Mouse (Mus musculus) cerebellum, adult 9-11 months (tissue): Measurements from ENCODE around the gene Hspb6.

Experiments
- DNase-seq: peaks from one replicate; pipeline ENCODE4 v3.0.0; 2022

Hspb6 gene

DNA sequence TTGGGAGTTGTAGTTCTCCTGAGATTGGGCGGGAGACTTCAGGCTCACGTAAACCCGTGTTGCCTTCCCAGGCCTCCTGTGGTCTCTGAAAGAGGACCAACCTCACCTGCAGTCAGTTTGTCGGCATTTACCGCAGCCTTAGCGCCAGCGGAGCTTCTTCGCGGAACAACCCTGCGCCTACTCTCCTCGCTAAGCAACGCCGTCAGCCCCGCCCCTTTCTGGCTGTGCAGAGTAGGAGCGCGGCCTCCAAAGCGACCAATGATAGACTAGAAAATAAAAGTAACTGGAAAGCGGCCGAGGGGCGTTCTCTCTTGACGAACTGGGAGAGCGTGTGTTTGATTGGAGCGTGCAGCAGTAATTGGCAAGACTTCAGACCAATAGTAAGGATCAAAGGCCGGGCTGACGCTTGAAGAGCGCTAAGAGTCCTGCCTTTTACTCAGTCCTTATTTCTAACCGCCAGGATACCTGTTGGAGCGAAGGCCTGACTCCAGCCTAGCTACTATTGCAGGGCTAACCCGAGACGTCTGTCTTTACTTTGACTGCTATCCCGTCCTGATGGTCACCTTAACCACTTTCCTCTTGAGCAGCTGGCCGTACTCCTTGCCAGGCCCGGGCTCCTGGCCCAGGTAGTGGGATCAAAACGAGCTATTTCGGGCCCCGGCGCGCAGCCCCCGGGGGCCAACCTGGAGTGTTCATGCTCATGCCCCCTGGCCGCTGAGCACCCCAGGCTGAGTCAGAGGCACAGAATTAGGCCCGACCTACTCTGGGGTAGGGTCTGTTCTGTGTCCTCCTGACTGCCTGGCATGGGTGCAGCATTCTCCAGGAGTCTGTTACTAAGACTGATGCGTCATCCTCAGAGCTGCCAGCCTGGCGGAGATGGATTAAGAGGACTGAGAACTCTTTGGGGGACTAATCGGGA, at the start of gene Hspb6, which contains the start of gene Proser3:
Hspb6 (plus strand) TSS at position 77 of the 919 bp plus-strand sequence.
Proser3 (minus strand) TSS at position 198 of the 919 bp plus-strand sequence.
- DNase-seq, result peak; percentile 99

DNA sequence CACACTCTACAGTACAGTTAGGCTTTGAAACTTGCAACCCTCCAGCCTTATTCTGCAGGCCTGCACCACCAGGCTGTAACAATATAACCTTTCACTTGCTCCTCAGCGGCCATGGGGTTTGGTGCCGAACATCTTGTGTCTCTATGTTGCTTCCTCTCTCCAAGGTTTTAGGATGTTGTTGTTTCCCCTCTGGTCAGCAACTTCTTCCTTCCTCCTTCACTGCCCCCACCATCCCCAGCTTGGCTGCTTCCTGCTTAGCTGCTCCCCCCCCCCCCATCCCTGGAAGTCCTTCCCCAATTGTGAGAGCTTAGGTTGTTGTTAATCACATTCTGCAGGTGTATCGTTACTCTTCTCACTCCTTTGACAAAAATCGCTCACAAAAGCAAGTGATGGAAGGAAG, 43.9 kb upstream of the Hspb6 start:
- no peak for DNase-seq

DNA sequence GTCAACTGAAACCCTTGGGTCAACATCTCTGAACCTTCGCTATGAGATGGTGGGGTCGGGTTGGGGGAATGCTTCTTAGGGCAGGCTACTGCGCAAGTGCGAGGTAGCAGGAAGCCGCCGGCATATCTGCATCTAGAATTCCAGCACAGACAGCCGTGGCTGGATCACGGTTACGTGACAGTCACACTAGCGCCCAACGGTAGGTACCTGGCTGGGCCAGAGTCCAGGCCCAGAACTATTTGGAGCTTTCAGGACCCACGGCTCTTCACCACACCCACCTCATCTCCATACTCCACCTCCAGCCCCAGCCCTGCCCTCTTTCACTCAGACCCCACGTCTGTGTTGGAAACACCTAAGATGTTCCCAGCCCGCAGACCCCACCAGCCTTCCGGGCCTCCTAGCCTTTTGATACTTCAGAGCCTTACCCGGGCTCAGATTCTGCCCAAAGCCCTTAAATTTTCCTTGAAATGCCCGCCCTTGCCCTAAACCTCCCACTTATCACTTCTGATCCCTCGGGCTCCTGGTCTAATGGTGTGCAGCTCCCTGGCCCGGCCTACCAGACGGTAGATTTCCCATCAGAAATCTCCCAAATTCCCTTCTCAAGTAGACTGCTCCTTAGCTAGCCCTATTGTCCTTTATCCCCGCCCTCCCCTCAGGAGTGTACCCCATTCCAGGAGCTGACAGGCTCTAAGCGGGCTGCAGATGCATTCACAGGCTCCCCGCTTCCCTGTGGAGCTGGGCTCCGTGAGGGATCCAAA, 36.8 kb upstream of the Hspb6 start:
- DNase-seq, result no peak

DNA sequence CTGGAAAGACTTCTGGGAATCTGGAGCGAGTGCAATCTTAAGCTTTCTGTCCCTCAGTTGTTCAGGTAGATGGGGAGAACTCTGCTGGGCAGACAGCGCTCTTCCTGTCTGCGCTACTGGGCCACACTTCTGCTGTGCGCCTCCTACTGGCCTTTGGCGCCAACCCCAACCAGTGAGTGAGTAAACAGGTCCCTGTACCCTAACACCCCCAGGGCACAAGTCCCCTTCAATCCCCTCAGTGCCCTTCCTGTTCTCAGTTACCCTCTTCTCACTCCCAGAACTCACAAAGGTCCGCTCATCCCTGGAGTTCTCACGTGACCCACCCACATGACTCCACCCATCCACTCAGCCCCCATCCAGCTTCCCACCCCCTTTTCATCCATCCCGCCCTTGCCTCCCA, 33.7 kb upstream of the Hspb6 start:
- no peak for DNase-seq

DNA sequence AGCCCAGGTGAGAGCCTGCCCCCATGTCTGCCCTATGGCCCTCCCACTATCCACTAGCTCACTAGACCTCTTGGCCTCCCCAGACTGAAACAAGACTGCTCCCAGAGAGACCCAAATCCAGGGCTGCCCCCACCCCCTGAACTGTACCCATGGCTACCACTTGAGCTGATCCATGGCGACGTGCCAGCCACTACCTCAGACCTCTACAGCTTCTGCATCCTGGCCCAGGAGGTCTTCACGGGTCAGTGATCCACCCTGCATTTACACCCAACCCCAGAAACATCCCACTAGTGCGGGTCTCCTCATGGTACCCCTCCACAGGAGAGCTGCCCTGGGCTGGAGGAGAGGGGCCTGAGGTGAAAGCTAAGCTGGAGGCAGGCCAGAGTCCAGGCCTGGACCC, 31.6 kb upstream of the Hspb6 start:
- DNase-seq, result no peak

DNA sequence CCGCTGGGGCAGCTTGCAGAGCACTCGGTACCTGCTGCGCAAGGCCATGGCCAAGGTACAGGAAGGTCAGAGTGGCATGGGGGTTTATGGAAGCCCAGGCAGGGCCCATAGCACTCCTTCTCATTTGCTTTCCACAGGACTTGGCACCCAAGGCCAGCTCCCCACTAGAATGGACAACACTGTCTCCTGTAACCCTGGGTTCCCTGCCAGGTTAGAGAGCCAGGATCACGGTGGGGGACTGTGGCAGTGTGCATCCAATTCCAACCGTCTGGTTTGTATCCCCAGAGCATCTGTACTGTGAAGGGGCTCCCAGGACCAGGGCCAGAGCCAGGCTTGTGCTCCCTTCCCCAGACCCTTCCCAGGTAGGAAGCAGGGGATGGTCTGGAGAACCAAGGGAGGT, 31.1 kb upstream of the Hspb6 start:
- peak; percentile 79 for DNase-seq

DNA sequence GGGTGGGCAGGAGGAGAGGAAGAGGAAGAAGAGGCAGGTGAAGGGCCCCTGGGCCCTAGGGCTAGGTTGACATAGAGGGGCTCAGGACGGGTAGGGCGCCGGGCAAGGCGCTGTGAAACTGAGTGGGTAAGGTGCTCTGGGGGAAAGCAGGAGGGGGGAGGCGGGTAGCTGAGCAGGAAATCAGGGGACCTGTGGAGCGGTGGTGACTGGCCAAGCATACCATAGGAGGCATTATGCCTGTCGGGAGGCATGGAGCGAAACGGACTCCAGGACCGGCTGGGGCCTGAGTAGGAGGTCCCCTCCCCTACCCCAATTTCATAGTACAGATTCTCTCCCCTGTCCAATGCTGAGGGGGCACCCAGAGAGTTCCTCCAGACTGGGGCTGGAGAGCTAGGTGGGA, 29.1 kb upstream of the Hspb6 start:
- no peak for DNase-seq

DNA sequence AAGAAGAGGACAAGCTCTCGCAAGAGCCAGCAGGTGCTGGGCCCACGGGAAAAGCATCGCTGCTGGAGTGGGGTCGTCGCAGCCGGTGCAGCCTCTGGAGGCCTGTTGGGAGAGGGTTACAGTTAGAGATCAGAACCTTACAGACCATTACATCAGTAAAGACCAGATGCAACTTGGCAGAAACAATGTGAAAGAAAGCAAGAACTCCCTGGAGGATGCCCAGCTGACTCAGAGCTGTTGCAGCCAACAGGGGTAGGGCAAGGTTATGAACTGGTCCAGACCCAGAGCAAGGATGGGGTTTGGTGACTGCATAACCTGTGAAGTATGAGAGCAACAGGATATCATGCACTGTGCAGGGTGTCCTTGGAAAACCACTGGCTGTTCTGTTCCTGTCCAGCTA, 27.5 kb upstream of the Hspb6 start:
- no peak for DNase-seq

DNA sequence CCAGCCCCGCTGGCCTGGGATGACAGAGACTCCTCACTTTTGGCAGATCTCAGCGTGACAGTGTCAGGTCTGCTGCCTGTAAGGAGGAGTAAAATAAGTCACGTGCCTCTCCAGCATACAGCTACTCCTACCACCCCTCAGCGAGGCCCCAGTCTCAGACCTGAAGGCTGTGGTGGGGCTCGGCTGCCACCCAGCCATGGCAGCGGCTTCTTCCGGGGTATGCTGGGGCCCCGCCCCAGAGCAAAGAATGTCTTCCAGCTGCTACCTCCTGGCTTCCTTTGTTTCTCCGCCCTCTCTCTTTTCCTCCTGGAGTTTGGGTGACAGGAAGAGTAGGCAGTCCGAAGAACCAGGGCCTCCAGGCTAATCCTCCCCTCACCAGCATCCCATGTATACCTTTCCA, 26.0 kb upstream of the Hspb6 start:
- DNase-seq, result no peak

DNA sequence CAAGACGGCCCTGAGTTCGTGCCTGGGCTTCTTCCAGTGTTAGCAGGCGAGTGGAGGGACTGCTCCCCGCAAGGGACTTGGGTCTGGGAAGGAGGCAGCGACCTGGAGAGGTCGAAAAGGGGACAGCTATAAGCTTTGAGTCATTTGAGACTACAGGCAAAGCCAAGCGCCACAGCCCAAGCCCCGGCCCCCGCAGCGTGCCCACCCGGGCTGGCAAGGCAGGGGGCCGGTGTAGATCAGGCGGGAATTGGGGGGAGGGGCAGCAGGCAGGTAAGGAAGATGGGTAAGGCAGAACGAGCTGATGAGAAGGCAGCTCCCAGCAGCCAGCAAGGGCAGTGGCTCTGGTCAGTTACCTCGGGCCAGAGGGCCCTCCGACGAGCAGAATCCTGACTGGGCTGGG, 25.6 kb upstream of the Hspb6 start:
- peak; percentile 14 for DNase-seq

DNA sequence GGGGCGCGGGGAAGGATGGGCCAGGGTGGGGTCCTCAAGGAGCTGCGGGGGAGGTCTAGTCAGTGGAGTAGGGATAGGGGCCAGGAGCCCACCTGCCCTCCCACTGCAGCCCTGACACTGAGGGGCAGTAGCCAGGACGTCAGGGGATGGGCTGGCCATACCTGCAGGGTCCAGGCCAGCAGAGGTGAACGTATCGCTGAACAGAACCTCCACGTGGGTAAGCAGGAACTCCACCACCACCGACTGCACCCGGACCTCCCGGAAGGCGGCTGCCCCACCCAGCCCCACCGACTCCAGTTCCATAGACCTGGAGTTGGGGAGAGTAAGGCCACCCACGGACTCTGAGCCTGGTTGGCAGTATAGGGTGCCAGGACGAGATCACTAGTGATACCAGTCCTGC, 25.0 kb upstream of the Hspb6 start:
- no peak for DNase-seq

DNA sequence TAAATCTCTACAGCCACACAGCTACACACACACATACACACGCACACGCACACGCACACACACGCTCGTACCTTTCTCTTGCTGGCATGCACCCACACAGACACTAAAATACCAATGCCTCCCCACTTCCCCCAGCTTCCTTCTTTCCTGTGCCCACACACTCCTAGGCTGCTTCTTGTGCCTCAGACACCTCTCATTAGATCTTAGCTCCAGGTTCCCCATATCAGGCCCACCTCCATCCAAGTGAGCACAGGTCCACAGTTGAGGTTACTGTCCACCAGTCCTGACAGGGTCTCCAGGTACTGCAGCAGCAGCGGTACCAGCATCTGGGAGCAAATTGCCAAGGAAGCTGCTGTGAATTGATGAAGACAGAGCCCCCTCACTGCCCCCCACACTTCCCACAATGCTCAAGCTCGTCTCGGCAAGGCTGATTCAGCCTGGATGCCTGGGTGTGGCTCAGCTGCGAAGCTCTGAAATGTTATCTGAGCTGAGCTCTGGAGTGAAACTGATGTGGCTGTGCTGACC, 20.6 kb upstream of the Hspb6 start:
- DNase-seq, result no peak

DNA sequence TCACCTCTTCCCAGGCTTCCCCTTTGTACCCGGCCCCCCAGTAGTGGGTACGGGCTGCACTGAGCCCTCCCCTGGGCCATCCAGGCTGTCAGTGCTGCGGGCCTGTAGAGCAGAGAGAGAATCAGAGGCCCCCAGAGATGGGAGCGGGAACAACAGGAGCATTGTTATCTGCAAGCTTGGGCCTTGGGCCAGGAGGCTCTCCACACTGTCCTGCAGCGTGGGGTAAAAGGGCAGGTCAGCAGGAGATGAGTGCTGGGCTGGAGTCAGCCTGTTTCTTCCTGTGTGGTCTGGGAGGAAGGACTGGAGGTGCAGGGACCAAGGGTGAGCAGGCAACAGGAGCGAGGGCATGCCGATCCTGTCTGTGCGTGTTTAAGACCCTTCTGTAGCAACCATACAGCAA, 19.0 kb upstream of the Hspb6 start:
- peak; percentile 56 for DNase-seq

DNA sequence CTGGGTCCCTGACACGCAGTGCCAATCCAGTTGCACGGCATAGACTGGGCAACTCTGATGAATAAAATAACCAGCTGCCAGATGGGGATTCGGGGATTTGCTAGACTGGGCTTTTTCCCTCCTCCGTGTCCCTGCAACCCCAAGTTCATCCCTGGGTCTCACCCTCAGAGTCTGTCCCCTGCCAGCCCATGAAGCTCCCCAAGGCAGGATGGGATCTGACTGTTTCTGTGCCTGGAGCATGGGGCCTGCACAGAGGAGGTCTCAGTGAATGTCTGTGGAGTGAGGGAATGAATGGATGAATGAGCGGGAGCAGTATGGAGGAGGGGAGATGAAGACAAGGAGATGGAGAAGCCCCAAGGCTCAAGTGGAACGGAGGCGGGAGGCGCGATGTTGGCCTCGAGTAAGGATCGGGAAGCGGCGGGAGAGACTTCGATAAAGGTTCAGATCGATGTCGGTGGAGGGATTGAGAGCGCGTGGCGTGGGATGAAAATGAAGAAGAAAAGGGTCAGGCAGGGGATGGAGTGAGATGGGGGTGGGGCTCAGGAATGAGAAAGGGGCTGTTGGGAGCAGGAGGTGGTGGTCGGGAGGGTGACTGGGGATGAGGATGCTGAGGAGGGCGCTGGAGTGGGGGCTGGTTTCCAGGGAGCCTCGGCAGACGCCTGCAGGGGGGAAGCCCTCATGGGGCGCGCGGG, 17.9 kb upstream of the Hspb6 start:
- peak; percentile 71 for DNase-seq

DNA sequence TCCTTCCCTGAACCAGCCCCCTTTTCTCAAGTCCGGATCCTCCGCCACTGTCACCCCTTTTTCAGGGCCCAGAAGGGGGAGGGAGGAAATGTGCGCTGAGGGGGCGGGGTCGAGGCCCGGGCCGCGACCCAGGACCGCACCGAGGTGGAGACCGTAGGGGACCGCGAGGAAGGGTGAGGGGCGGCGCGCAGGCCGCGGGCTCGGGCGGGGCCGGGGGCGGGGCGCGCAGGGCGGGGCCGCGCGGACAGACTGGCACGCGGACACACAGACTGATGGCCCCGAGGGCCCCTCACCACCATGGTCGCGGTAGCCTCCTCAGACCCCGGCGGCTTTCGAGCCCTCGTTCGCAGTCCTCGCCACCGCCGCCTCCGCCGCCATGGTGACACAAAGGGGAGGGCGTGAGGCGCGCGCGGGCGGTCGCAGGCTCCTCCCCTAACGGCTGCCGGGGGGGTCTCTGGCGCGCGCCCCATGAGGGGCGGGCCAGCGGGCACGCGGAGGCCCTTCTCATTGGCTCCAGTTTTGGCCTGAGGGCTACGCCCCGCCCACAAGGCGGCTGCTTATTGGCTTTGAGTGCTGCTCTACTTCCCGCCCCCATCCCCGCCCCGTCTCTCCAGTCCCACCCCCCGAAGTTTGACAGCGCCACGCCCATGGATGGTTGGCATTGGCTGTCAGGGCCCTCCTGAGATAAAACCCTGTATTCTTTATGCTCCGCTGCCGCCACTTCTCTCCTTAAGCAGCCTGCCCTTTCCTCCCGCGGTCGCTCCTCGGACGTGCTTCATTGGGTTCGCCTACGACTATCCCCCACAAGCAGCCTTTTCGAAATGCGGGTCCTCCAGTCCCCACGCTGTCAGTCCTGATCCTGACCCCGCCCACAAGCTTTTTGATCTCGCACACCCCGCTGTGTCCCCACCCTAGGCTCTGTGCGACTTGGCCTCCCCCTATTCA, 17.1 kb upstream of the Hspb6 start, which contains the start of gene Arhgap33:
Arhgap33 (minus strand) TSS at position 428 of the 945 bp plus-strand sequence.
- peak; percentile 96 for DNase-seq

DNA sequence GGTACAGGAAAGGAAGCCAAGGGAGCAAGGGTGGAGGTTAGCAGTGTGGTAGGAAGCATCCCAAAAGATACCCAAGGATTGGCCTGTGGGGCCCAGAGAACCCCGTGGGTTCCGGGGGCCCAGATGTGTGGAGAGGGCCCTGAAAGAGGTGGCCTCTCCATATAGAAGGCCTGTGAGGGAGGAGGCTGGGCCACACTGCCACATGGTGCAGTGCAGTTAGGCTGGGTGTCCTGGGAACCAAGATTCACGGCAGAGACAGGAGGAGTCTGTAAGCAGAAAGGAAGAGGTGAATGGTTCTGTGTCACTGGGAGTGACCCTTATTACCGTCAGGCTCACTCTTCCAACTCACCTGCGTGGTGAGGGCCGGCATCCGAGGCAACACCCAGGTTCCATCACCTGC, 11.4 kb upstream of the Hspb6 start:
- no peak for DNase-seq

DNA sequence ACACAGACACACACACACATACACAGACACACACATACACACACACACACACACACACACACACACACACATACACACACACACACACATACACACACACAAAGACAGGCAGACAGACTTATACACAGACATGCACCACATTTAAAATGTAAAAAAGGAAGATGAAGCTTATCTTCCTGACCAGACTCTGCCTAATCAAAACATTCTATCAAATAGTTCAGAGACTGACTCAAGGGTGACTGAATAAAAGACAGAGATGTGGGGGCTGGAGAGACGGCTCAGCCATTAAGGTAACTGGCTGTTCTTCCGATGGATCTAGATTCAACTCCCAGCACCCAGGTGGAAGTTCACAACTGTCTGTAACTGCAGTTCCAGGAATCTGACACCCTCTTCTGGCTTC, 7.7 kb upstream of the Hspb6 start:
- no peak for DNase-seq

DNA sequence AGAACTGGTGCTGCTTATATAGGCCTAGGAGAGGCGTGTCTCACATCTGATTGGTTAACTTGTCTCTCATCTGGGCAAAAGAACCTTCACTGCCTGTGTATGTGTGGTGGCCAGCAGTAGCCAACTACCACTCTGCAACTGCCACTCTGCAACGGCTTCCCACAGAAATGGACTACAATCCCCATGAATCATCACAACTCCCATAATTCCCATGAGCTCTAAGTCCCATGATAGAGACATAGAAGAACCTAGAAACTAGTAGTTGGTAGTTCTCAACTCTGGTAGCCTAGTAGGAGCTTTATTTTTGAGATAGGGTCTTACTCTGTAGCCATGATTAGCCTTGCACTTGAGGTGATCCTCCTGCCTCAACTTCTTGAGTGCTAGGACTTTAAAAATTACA, 2.1 kb upstream of the Hspb6 start:
- peak; percentile 25 for DNase-seq

DNA sequence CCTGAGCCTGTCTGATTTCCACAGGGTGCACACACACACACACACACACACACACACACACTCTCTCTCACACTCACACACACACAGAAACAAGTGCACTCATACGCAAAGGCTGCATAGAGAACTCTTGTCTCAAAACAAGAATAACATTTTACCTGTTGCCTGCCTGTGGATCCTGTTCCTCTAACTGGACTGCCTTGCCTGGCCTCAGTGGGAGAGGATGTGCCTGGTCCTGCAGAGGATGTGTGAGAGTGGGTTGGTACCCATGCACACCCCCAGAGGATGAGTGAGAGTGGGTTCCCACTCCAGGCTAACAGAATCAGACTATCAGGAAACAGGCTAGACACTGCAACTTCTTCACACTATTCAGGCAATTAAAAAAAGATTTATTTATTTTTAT, 1.4 kb upstream of the Hspb6 start:
- peak; percentile 46 for DNase-seq

DNA sequence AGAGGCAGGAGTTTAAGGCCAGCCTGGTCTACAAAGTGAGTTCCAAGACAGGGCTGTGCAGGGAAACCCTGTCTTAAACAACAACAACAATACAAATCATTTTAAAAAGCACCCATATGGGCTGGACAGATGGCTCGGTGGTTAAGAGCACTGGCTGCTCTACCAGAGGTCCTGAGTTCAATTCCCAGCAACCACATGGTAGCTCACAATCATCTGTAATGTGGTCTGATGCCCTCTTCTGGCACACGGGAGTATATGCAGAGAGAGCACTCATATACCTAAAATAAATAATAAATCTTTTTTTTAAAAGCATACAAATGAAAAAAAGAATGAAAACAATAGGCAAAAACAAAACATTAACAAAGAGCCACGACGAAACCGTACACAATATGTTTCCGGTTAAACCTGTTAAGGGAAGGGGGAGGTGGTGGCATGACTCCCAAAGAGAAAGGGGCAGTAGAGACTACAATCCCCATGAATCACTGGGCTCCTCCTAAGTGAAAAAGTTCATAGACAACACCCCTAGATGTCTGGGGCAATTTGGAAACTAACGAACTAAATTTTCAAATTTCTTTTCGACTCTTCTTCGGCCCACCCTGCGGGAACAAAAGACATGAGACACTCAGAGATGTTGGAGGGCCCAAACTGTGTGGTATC, 405 bp upstream of the Hspb6 start:
- DNase-seq, result peak; percentile 59

DNA sequence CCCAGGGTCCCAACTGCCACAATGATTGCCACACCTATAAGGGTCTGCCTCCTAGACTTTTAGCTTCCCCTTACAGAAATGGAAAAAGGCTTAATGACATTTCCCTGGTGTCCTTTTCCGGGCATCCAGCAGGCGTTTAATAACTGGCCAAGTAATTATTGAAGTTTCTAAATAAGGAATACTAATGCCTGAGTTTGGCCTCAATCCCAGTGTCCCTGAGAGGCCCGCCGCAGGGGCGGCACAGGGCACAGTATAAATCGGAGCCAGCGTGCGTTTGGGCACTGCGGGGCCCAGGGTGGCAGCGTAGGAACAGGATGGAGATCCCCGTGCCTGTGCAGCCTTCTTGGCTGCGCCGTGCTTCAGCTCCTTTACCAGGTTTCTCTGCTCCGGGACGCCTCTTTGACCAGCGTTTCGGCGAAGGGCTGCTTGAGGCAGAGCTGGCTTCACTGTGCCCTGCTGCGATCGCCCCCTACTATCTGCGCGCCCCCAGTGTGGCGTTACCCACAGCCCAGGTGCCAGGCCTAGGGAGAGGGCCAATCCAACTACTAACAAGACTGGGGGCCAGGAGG, 1.1 kb downstream of the Hspb6 start:
- DNase-seq, result peak; percentile 81
